Mouse (Mus musculus) midbrain, embryonic 15.5 days (tissue): ENCODE results near the gene Gpatch11. TPM values are rescaled to one million over a fixed set of nuclear protein-coding genes. Genes with fewer than 3 reads are reported as not detected.

Source experiments
- polyA plus RNA-seq: library from polyadenylated mRNA; unstranded; fragments of >200 nt; fragmentation: Nextera tagmentation; extraction: Ambion mirVana; gene quantifications from 2 replicates; pipeline ENCODE4 v1.2.1, GENCODE M21; 2015

Gpatch11 gene
- polyA plus RNA-seq, 1 experiment from 2014 or later = 46.2 TPM

Other genes with a start within 250 kb of the Gpatch11 start
- 5.0 and 5.4 TPM in 2 replicates for gene Strn, start 98.4 kb upstream of the Gpatch11 start, polyA plus RNA-seq
- gene Heatr5b, start 203 bp upstream of the Gpatch11 start, polyA plus RNA-seq = 21.7 and 23.1 TPM in 2 replicates
- 2.2 and 4.3 TPM in 2 replicates for gene Eif2ak2, start 47.0 kb downstream of the Gpatch11 start, polyA plus RNA-seq
- gene Sult6b1, start 71.4 kb downstream of the Gpatch11 start, polyA plus RNA-seq = 0.14 and 0.32 TPM in 2 replicates
- gene Cebpzos, start 80.9 kb downstream of the Gpatch11 start, polyA plus RNA-seq = 103 TPM in 2 replicates
- gene Cebpz, start 101.5 kb downstream of the Gpatch11 start, polyA plus RNA-seq = 39.2 and 42.3 TPM in 2 replicates
- gene Ndufaf7, start 101.6 kb downstream of the Gpatch11 start, polyA plus RNA-seq = 62.3 and 69.6 TPM in 2 replicates
- 11.2 and 11.8 TPM in 2 replicates for gene Prkd3, start 185.2 kb downstream of the Gpatch11 start, polyA plus RNA-seq
- gene Qpct, start 216.3 kb downstream of the Gpatch11 start, polyA plus RNA-seq = 17.9 and 19.7 TPM in 2 replicates